Mouse (Mus musculus) MEL (cell line): ENCODE data around the gene Hsf5.

Source experiments
- CHD2 ChIP-seq: IDR thresholded peaks from 2 replicates; pipeline ENCODE4 v1.6.1; 2011; ENCODE audit warnings: low read length, improper control_type of control experiment
- CTCF ChIP-seq, 3 experiments: IDR thresholded peaks in 2 of 3; conservative IDR thresholded peaks in 1 of 3; 2 replicates each; pipeline ENCODE4 v1.5.1; 2011 to 2012; ENCODE audit warnings: low read length in 3 of 3, low read depth in 2 of 3, mild to moderate bottlenecking in 2 of 3, improper control_type of control experiment in 1 of 3, inconsistent platforms in 1 of 3, mixed read lengths in 1 of 3, moderate library complexity in 1 of 3; ENCODE audit not compliant: control insufficient read depth in 1 of 3, insufficient read depth in 1 of 3, poor library complexity in 1 of 3, severe bottlenecking in 1 of 3
- EP300 ChIP-seq, 2 experiments: IDR thresholded peaks; 2 replicates each; pipeline ENCODE4 v1.6.1; 2011; ENCODE audit warnings: improper control_type of control experiment in 2 of 2, low read length in 2 of 2, low read depth in 1 of 2, mild to moderate bottlenecking in 1 of 2
- GABPA ChIP-seq: IDR thresholded peaks from 2 replicates; pipeline ENCODE4 v1.6.1; 2012; ENCODE audit warnings: low read depth, mild to moderate bottlenecking, inconsistent platforms, low read length, improper control_type of control experiment, moderate library complexity
- KAT2A ChIP-seq: conservative IDR thresholded peaks from 2 replicates; pipeline ENCODE4 v1.6.1; 2012; ENCODE audit warnings: low read depth, low read length, improper control_type of control experiment, inconsistent platforms
- TBP ChIP-seq: IDR thresholded peaks from 2 replicates; pipeline ENCODE4 v1.8.0; 2011; ENCODE audit warnings: low read depth, low read length, improper control_type of control experiment
- ZMIZ1 ChIP-seq: IDR thresholded peaks from 2 replicates; pipeline ENCODE4 v1.6.1; 2012; ENCODE audit warnings: low read depth, mild to moderate bottlenecking, inconsistent platforms, low read length, improper control_type of control experiment, moderate library complexity

DNA sequence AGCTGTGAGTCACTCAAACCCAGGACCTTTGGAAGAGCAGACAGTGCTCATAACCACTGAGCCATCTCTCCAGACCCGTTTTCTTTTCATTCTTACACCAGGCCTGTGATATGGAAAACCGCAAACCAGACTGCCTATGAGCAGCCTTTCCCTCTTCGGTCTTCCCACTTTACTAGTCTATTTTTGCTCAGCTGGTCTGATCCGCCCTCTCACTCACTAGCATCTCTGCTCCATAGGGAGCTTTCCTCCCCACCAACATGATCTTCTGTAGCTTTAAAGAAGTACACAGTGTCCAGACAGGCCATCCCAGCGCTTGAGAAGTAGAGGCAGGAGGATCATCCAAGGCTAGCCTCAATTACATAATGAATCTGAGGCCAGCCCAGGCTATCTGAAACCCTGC lies 92.0 kb downstream of the Hsf5 start:
- no peak for TF ChIP-seq CHD2
- TF ChIP-seq KAT2A: no peak
- TF ChIP-seq CTCF (IDR thresholded peaks at IDR 0.05 in 2 of 3, conservative IDR thresholded peaks at IDR 0.05 in 1 of 3; ENCODE audit: control insufficient read depth in 1 of 3, insufficient read depth in 1 of 3, low read depth in 2 of 3, low read length in 3 of 3, poor library complexity in 1 of 3, severe bottlenecking in 1 of 3): no peak
- no peak for TF ChIP-seq ZMIZ1
- no peak for TF ChIP-seq EP300 (IDR thresholded peaks at IDR 0.05; ENCODE audit: low read depth in 1 of 2, low read length in 2 of 2)
- TF ChIP-seq GABPA: no peak
- TF ChIP-seq TBP: no peak
